ENCODE assay signal across 18 mouse cellular contexts in genomic region chr13:60735306-60735705, GRCm38 (mm10). TPM values are rescaled to one million over a fixed set of nuclear protein-coding genes. Genes with fewer than 3 reads are reported as not detected.
A peak's percentile ranks its signal among the peaks of the same experiment; 100 is the strongest.
DNase-seq lines count a peak whose midpoint lies in the region; ATAC-seq and TF ChIP-seq lines count a peak whose summit lies in the region.
"Had no signal": no experiment of that assay in that cellular context is flagged by ENCODE, and none has a peak within 500 bp of the region (broad histone marks: within the 10 kb centered on the region; RNA-seq: fewer than 3 reads in every experiment).

No protein-coding gene starts in this region.

- H3K36me3 ChIP-seq in kidney, embryonic 15.5 days = peaks cover 46% of the 10 kb centered on the region
- H3K36me3 ChIP-seq in lung, postnatal 0 days (ENCODE audit: insufficient read depth, low read length) = peaks cover 26% of the 10 kb centered on the region

- H3K4me1 ChIP-seq in kidney, embryonic 15.5 days = peaks cover 39% of the 10 kb centered on the region
- H3K4me1 ChIP-seq in lung, postnatal 0 days (ENCODE audit: insufficient read depth, low read depth, low read length) = peaks cover 16% of the 10 kb centered on the region; the same call in 1 of the 2 replicates

- H3K4me3 ChIP-seq in kidney, embryonic 15.5 days (replicated peaks) = no peak overlapping the region
- no peak overlapping the region for H3K4me3 ChIP-seq in lung, postnatal 0 days (ENCODE audit: low read depth, low read length)
- H3K4me3 ChIP-seq: embryonic facial prominence, embryonic 12.5 days had no signal

- WGBS in kidney, embryonic 15.5 days = 70% methylated on average over 9 of the region's 9 CpGs
- WGBS in lung, postnatal 0 days = 87% methylated on average over 9 of the region's 9 CpGs

- no peaks in the 10 kb centered on the region for H3K27me3 ChIP-seq in kidney, embryonic 15.5 days
- H3K27me3 ChIP-seq in lung, postnatal 0 days (replicated peaks; ENCODE audit: insufficient read depth, low read length) = no peaks in the 10 kb centered on the region
- H3K27me3 ChIP-seq: embryonic facial prominence, embryonic 12.5 days had no signal

- TF ChIP-seq EP300 in lung, postnatal 0 days (IDR thresholded peaks at IDR 0.05) = no peak

- no peak for DNase-seq in kidney, postnatal 25 days
- DNase-seq in lung, postnatal 0 days (ENCODE audit: low spot score) = no peak
- no peak for DNase-seq in lung, postnatal 36 days
- peak; percentile 77 to 86 for DNase-seq in cerebellum, postnatal 10 days
- no peak for DNase-seq in heart, adult 9 months (ENCODE audit: low spot score in 2 of 2)
- DNase-seq in Muller cell, postnatal 12 days (ENCODE audit: inconsistent ontology term) = no peak
- DNase-seq: gastrocnemius, postnatal 36 days; heart, postnatal 4 days; thymus, postnatal 4 days had no signal

- no peak overlapping the region for H3K4me2 ChIP-seq in kidney, embryonic 15.5 days
- H3K4me2 ChIP-seq in lung, postnatal 0 days (replicated peaks; ENCODE audit: low read depth, low read length) = no peak overlapping the region
- H3K4me2 ChIP-seq: embryonic facial prominence, embryonic 12.5 days; heart, embryonic 11.5 days had no signal

- TF ChIP-seq CTCF in lung, postnatal 0 days (IDR thresholded peaks at IDR 0.05) = no peak

- ATAC-seq in kidney, embryonic 15.5 days (replicated peaks; ENCODE audit: low FRiP score) = no peak
- ATAC-seq in lung, postnatal 0 days = no peak
- ATAC-seq: midbrain, embryonic 16.5 days had no signal

- no peaks in the 10 kb centered on the region for H3K9me3 ChIP-seq in kidney, embryonic 15.5 days (replicated peaks)
- no peaks in the 10 kb centered on the region for H3K9me3 ChIP-seq in lung, postnatal 0 days (ENCODE audit: low read length)
- H3K9me3 ChIP-seq: embryonic facial prominence, embryonic 12.5 days had no signal

- peak overlapping the region; percentile 85 for H3K27ac ChIP-seq in kidney, embryonic 15.5 days
- H3K27ac ChIP-seq in lung, postnatal 0 days (ENCODE audit: low read length) = 0 out of 2 replicates have a peak overlapping the region, but pooled peaks have one; percentile 90
- H3K27ac ChIP-seq: embryonic facial prominence, embryonic 12.5 days; liver, embryonic 14.5 days had no signal

- H3K9ac ChIP-seq in kidney, embryonic 15.5 days = no peak overlapping the region
- no peak overlapping the region for H3K9ac ChIP-seq in lung, postnatal 0 days (replicated peaks; ENCODE audit: low read depth)
- H3K9ac ChIP-seq: embryonic facial prominence, embryonic 12.5 days; liver, embryonic 14.5 days had no signal

RNA-seq across cellular contexts. Expression of gene BC051665, which starts 50.9 kb away (rescaled TPM):
- not detected in 2 replicates for polyA plus RNA-seq in kidney, embryonic 15.5 days (2015; fragmentation: Nextera tagmentation; extraction: Ambion mirVana)
- not detected in 2 replicates for polyA plus RNA-seq in lung, postnatal 0 days (2015; fragmentation: Nextera tagmentation; extraction: Ambion mirVana)
- polyA plus RNA-seq: C2C12; embryonic facial prominence, embryonic 12.5 days; frontal cortex, adult 2 months; heart, embryonic 11.5 days; intestine, embryonic 14.5 days; liver, embryonic 14.5 days; midbrain, embryonic 16.5 days; neural tube, embryonic 11.5 days had no signal

Comparison
In these comparisons a context has a peak if more than half of its experiments do, and no peak if none do; other contexts are left out.
1. DNase-seq: peak in cerebellum, postnatal 10 days (2 of 2); none in kidney, postnatal 25 days (0 of 2), lung, postnatal 0 days (single experiment), lung, postnatal 36 days (single experiment), heart, adult 9 months (0 of 2) and Muller cell, postnatal 12 days (single experiment).